Comparison of ENCODE assay signal across 7 mouse cellular contexts in genomic region chr17:83350379-83351091, GRCm38 (mm10). TPM values are rescaled to one million over a fixed set of nuclear protein-coding genes. Genes with fewer than 3 reads are reported as not detected.
DNase-seq lines count a peak whose midpoint lies in the region; ATAC-seq lines count a peak whose summit lies in the region.

TSS of gene Eml4 (plus strand) at chr17:83350931.

- H3K27me3 ChIP-seq in embryonic facial prominence, embryonic 12.5 days: no peaks in the 10 kb centered on the region
- H3K27me3 ChIP-seq in limb, embryonic 11.5 days (ENCODE audit: control insufficient read depth, insufficient read depth, low read length): no peaks in the 10 kb centered on the region
- no peaks in the 10 kb centered on the region for H3K27me3 ChIP-seq in midbrain, embryonic 14.5 days (ENCODE audit: control insufficient read depth, insufficient read depth, low read length)

- peak within 1 kb of the TSS; percentile 95 for H3K9ac ChIP-seq in embryonic facial prominence, embryonic 12.5 days
- peak within 1 kb of the TSS; percentile 92 for H3K9ac ChIP-seq in limb, embryonic 11.5 days (ENCODE audit: low read length)
- H3K9ac ChIP-seq in midbrain, embryonic 14.5 days (replicated peaks; ENCODE audit: low read length): peak within 1 kb of the TSS; percentile 90

- H3K36me3 ChIP-seq in embryonic facial prominence, embryonic 12.5 days: no peaks in the 10 kb centered on the region
- H3K36me3 ChIP-seq in limb, embryonic 11.5 days (ENCODE audit: control insufficient read depth, insufficient read depth, low read length): no peaks in the 10 kb centered on the region
- no peaks in the 10 kb centered on the region for H3K36me3 ChIP-seq in midbrain, embryonic 14.5 days (ENCODE audit: control insufficient read depth, insufficient read depth, low read length)

- 2% methylated on average over 53 of the region's 62 CpGs for WGBS in embryonic facial prominence, embryonic 12.5 days
- WGBS in limb, embryonic 11.5 days: 2% methylated on average over 39 of the region's 62 CpGs
- 1% methylated on average over 57 of the region's 62 CpGs for WGBS in midbrain, embryonic 14.5 days

- H3K27ac ChIP-seq in embryonic facial prominence, embryonic 12.5 days: peak within 1 kb of the TSS; percentile 95
- peak within 1 kb of the TSS; percentile 80 for H3K27ac ChIP-seq in limb, embryonic 11.5 days (replicated peaks; ENCODE audit: low read depth, low read length)
- H3K27ac ChIP-seq in midbrain, embryonic 14.5 days (replicated peaks; ENCODE audit: low read depth, low read length): peak within 1 kb of the TSS; percentile 91

- peak within 1 kb of the TSS; percentile 66 for H3K4me2 ChIP-seq in embryonic facial prominence, embryonic 12.5 days (replicated peaks)
- H3K4me2 ChIP-seq in limb, embryonic 11.5 days (ENCODE audit: low read depth, severe bottlenecking): peak within 1 kb of the TSS; percentile 62
- H3K4me2 ChIP-seq in midbrain, embryonic 14.5 days (ENCODE audit: low read length): peak within 1 kb of the TSS; percentile 70

- H3K9me3 ChIP-seq in embryonic facial prominence, embryonic 12.5 days: no peaks in the 10 kb centered on the region
- no peaks in the 10 kb centered on the region for H3K9me3 ChIP-seq in limb, embryonic 11.5 days (ENCODE audit: control insufficient read depth, low read length)
- no peaks in the 10 kb centered on the region for H3K9me3 ChIP-seq in midbrain, embryonic 14.5 days (ENCODE audit: control insufficient read depth, low read length)

- peak within 1 kb of the TSS; percentile 87 for H3K4me3 ChIP-seq in embryonic facial prominence, embryonic 12.5 days
- H3K4me3 ChIP-seq in limb, embryonic 11.5 days (ENCODE audit: low read depth, low read length): peak within 1 kb of the TSS; percentile 82
- H3K4me3 ChIP-seq in midbrain, embryonic 14.5 days (replicated peaks; ENCODE audit: low read depth, low read length): peak within 1 kb of the TSS; percentile 75

- peak; percentile 95 for DNase-seq in adrenal gland, postnatal 25 days
- DNase-seq in heart, adult 11 months: peak; percentile 99
- DNase-seq in kidney, adult 18-20 months: peak; percentile 97
- DNase-seq in limb, embryonic 11.5 days (ENCODE audit: low spot score): peak; percentile 95
- DNase-seq in midbrain, embryonic 14.5 days: peak; percentile 96
- DNase-seq in spleen, adult 18-20 months: peak; percentile 92 to 99

- peaks cover 20% of the 10 kb centered on the region for H3K4me1 ChIP-seq in embryonic facial prominence, embryonic 12.5 days
- H3K4me1 ChIP-seq in limb, embryonic 11.5 days (ENCODE audit: control insufficient read depth, insufficient read depth, low read length): 0 out of 2 replicates have a peak, but pooled peaks cover 6% of the 10 kb centered on the region
- peaks cover 21% of the 10 kb centered on the region for H3K4me1 ChIP-seq in midbrain, embryonic 14.5 days (ENCODE audit: control insufficient read depth, insufficient read depth, low read length)

- peak; percentile 89 for ATAC-seq in embryonic facial prominence, embryonic 12.5 days (ENCODE audit: insufficient number of reproducible peaks, insufficient read depth, low FRiP score, low TSS enrichment)
- peak; percentile 93 for ATAC-seq in limb, embryonic 11.5 days (ENCODE audit: insufficient number of reproducible peaks, low FRiP score, low TSS enrichment, low read depth)
- ATAC-seq in midbrain, embryonic 14.5 days (ENCODE audit: low FRiP score, low TSS enrichment): peak; percentile 96

RNA-seq across cellular contexts. Expression of gene Eml4, which starts in this region (rescaled TPM):
- 25.9 and 28.0 TPM in 2 replicates for total RNA-seq in adrenal gland, postnatal 25 days (2021)
- polyA plus RNA-seq in embryonic facial prominence, embryonic 12.5 days (2016; fragmentation: Nextera tagmentation; extraction: Ambion mirVana): 66.7 and 68.0 TPM in 2 replicates
- 76.0 and 83.1 TPM in 2 replicates for polyA plus RNA-seq in limb, embryonic 11.5 days (2014; fragmentation: Nextera tagmentation; extraction: Ambion mirVana)
- polyA plus RNA-seq in midbrain, embryonic 14.5 days (2014; fragmentation: Nextera tagmentation; extraction: Ambion mirVana): 24.9 and 38.9 TPM in 2 replicates

Comparison
In these comparisons a context has a peak if more than half of its experiments do, and no peak if none do; other contexts are left out.
1. Peak in every context shown above with its lines: DNase-seq, ATAC-seq, H3K4me3 ChIP-seq and H3K27ac ChIP-seq.